Mouse (Mus musculus): ENCODE data around the gene Gm11549. TPM values are rescaled to one million over a fixed set of nuclear protein-coding genes. Genes with fewer than 3 reads are reported as not detected.

Gm11549 gene
- total and polyA plus RNA-seq, 2 experiments from 2014 or later, result 0.22 to 0.31 TPM

- DNase-seq (ENCODE audit: low spot score) (no peak), ATAC-seq (ENCODE audit: low FRiP score) (no peak)
- H3K27ac ChIP-seq (ENCODE audit: low read depth, low read length), result no peak overlapping the region
These were observed 15.5 kb downstream of the Gm11549 start for GRCm38 (mm10) chr3:36505809-36506735.

DNA sequence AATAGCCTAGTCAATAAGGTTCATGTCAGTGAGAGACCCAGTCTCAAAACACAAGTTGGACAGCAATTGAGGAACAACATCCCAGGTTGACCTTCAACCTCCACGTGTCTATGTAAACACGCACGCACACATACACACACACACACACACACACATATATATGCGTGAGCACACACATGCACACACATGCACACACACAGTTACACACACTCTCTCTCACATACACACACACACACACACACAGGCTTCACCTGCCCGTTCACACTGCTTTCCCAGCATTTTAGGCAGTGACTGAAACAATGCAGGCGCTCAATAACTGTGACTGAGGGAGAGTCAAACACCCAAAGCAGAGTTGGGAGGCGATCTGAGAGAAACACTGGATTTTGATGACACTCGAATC is 16.3 kb downstream of the Gm11549 start:
- no peak overlapping the region for H3K9ac ChIP-seq (replicated peaks; ENCODE audit: low read length, poor library complexity, severe bottlenecking)
- WGBS, result 69% methylated on average over 8 of the region's 8 CpGs
- DNase-seq (ENCODE audit: low spot score) (no peak), ATAC-seq (ENCODE audit: low FRiP score) (no peak)
- no peak for TF ChIP-seq CTCF (IDR thresholded peaks at IDR 0.05)
- no peak overlapping the region for H3K27ac ChIP-seq (ENCODE audit: low read depth, low read length)
- H3K4me2 ChIP-seq (ENCODE audit: low read depth, low read length, poor library complexity, severe bottlenecking), result no peak overlapping the region
- no peaks in the 10 kb centered on the region for H3K27me3 ChIP-seq (ENCODE audit: insufficient read depth, low read length)
- no peaks in the 10 kb centered on the region for H3K9me3 ChIP-seq (ENCODE audit: low read length)
- no peaks in the 10 kb centered on the region for H3K36me3 ChIP-seq (ENCODE audit: insufficient read depth, low read length)
- no peaks in the 10 kb centered on the region for H3K4me1 ChIP-seq (ENCODE audit: insufficient read depth, low read length)
- no peak overlapping the region for H3K4me3 ChIP-seq (ENCODE audit: low read depth, low read length)

More at GRCm38 (mm10) chr3:36505809-36506735, 15.5 kb downstream of the Gm11549 start:
- Histone ChIP-seq H3K4me3 (ENCODE audit: low read depth, low read length) (no peak overlapping the region), H3K9me3 (ENCODE audit: low read length) (no peaks in the 10 kb centered on the region), H3K27me3 (ENCODE audit: insufficient read depth, low read length) (no peaks in the 10 kb centered on the region), H3K4me2 (ENCODE audit: low read depth, low read length, poor library complexity, severe bottlenecking) (no peak overlapping the region), H3K9ac (replicated peaks; ENCODE audit: low read length, poor library complexity, severe bottlenecking) (no peak overlapping the region), H3K36me3 (ENCODE audit: insufficient read depth, low read length) (no peaks in the 10 kb centered on the region), H3K4me1 (ENCODE audit: insufficient read depth, low read length) (no peaks in the 10 kb centered on the region)
- TF ChIP-seq CTCF (IDR thresholded peaks at IDR 0.05), result no peak
- 44% methylated on average over 10 of the region's 10 CpGs for WGBS

DNA sequence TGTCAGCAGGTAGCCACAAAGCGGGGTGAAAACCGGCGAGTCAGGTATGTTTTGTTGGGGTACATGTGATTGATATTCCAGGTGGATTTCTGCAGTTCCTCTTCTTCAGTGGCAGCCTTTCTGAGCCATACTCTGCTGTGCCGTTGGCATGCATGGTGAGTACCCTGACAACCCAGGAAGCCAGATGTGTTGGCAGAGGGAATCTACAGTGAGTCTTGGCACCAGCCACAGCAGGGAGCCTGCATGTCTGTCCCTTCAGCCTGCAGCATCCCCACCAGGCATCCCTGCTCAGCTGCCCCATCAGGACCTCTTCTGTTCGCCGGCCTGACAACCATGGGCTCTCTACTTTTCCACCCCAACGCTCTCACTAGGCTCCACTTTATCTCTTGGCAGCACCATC is 20.1 kb downstream of the Gm11549 start:
- H3K27me3 ChIP-seq (ENCODE audit: insufficient read depth, low read length), result no peaks in the 10 kb centered on the region
- H3K4me2 ChIP-seq (ENCODE audit: low read depth, low read length, poor library complexity, severe bottlenecking), result no peak overlapping the region
- H3K4me1 ChIP-seq (ENCODE audit: insufficient read depth, low read length), result no peaks in the 10 kb centered on the region
- WGBS, result 73% methylated on average over 7 of the region's 7 CpGs
- no peaks in the 10 kb centered on the region for H3K9me3 ChIP-seq (ENCODE audit: low read length)
- no peak overlapping the region for H3K27ac ChIP-seq (ENCODE audit: low read depth, low read length)
- DNase-seq (ENCODE audit: low spot score), result no peak
- ATAC-seq (ENCODE audit: low FRiP score), result no peak
- H3K9ac ChIP-seq (replicated peaks; ENCODE audit: low read length, poor library complexity, severe bottlenecking), result no peak overlapping the region
- no peak for TF ChIP-seq CTCF (IDR thresholded peaks at IDR 0.05)
- no peak overlapping the region for H3K4me3 ChIP-seq (ENCODE audit: low read depth, low read length)
- H3K36me3 ChIP-seq (ENCODE audit: insufficient read depth, low read length), result no peaks in the 10 kb centered on the region

DNA sequence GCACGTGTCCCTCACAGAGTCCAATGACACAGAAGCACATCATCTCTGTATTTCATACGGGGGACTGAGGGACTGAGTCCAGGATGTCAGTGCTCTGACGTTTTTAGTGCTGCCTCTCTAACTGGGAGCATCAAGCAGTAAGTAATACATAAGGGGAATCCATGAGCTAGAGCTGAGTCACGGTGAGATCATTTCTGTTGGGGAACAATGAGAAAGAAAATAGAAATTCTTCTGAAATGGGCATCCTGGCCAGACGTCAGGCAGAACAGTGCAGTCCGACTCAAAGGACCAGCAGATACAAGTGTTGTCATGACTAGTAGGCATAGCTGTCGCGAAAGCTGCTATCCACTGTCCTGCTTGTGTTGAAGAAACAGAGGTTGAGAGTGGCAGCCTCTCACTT is 20.6 kb downstream of the Gm11549 start:
- Histone ChIP-seq H3K4me3 (ENCODE audit: low read depth, low read length) (no peak overlapping the region), H3K4me1 (ENCODE audit: insufficient read depth, low read length) (no peaks in the 10 kb centered on the region), H3K9ac (replicated peaks; ENCODE audit: low read length, poor library complexity, severe bottlenecking) (no peak overlapping the region), H3K9me3 (ENCODE audit: low read length) (no peaks in the 10 kb centered on the region), H3K27me3 (ENCODE audit: insufficient read depth, low read length) (no peaks in the 10 kb centered on the region), H3K4me2 (ENCODE audit: low read depth, low read length, poor library complexity, severe bottlenecking) (no peak overlapping the region), H3K27ac (ENCODE audit: low read depth, low read length) (no peak overlapping the region), H3K36me3 (ENCODE audit: insufficient read depth, low read length) (no peaks in the 10 kb centered on the region)
- WGBS, result 86% methylated on average over 8 of the region's 8 CpGs
- ATAC-seq (ENCODE audit: low FRiP score) (no peak), DNase-seq (ENCODE audit: low spot score) (no peak)
- no peak for TF ChIP-seq CTCF (IDR thresholded peaks at IDR 0.05)

DNA sequence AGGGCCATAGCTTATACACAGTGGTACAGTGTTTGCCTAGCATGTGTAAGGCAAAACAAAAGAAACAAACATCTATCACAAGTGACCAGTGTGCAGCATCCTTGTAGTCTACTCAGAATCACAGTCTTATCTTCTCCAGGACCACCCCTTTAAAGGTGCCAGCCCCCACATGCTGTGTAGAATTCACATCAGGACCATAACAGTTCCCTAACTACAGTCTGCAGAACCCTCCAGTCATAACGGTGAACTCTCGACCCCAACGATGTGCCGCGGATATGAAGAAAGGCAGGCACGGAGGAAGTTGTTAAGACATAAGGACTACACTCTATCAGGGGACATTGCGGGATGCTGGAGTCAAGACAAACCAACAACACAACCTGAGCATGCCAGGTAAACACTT is 22.2 kb downstream of the Gm11549 start:
- H3K9ac ChIP-seq (replicated peaks; ENCODE audit: low read length, poor library complexity, severe bottlenecking), result no peak overlapping the region
- TF ChIP-seq CTCF (IDR thresholded peaks at IDR 0.05), result no peak
- H3K4me2 ChIP-seq (ENCODE audit: low read depth, low read length, poor library complexity, severe bottlenecking), result no peak overlapping the region
- H3K27ac ChIP-seq (ENCODE audit: low read depth, low read length), result no peak overlapping the region
- no peaks in the 10 kb centered on the region for H3K27me3 ChIP-seq (ENCODE audit: insufficient read depth, low read length)
- H3K4me1 ChIP-seq (ENCODE audit: insufficient read depth, low read length), result no peaks in the 10 kb centered on the region
- H3K4me3 ChIP-seq (ENCODE audit: low read depth, low read length), result no peak overlapping the region
- WGBS, result 96% methylated on average over 7 of the region's 7 CpGs
- no peak for DNase-seq (ENCODE audit: low spot score)
- H3K36me3 ChIP-seq (ENCODE audit: insufficient read depth, low read length), result no peaks in the 10 kb centered on the region
- ATAC-seq (ENCODE audit: low FRiP score), result no peak
- H3K9me3 ChIP-seq (ENCODE audit: low read length), result no peaks in the 10 kb centered on the region

- ATAC-seq (ENCODE audit: low FRiP score) (no peak), DNase-seq (ENCODE audit: low spot score) (no peak)
- no peaks in the 10 kb centered on the region for H3K36me3 ChIP-seq (ENCODE audit: insufficient read depth, low read length)
- H3K4me3 ChIP-seq (ENCODE audit: low read depth, low read length), result no peak overlapping the region
- no peak overlapping the region for H3K4me2 ChIP-seq (ENCODE audit: low read depth, low read length, poor library complexity, severe bottlenecking)
- H3K9ac ChIP-seq (replicated peaks; ENCODE audit: low read length, poor library complexity, severe bottlenecking), result no peak overlapping the region
- 90% methylated on average over 6 of the region's 6 CpGs for WGBS
- no peak overlapping the region for H3K27ac ChIP-seq (ENCODE audit: low read depth, low read length)
- H3K9me3 ChIP-seq (ENCODE audit: low read length), result no peaks in the 10 kb centered on the region
- no peak for TF ChIP-seq CTCF (IDR thresholded peaks at IDR 0.05)
- H3K27me3 ChIP-seq (ENCODE audit: insufficient read depth, low read length), result no peaks in the 10 kb centered on the region
- H3K4me1 ChIP-seq (ENCODE audit: insufficient read depth, low read length), result no peaks in the 10 kb centered on the region
These were observed 23.4 kb downstream of the Gm11549 start for GRCm38 (mm10) chr3:36498224-36498623.

All from midbrain, postnatal 0 days (tissue).